Mouse (Mus musculus) heart, embryonic 12.5 days (tissue): Measurements from ENCODE around the gene Lrrc8d. TPM values are rescaled to one million over a fixed set of nuclear protein-coding genes. Genes with fewer than 3 reads are reported as not detected.
"Not testable (repeated sequence)": the region's sequence is repeated elsewhere in the genome, so short reads cannot be mapped to it uniquely, and the experiment has no call there.

ENCODE experiments used
- ATAC-seq: fragments of 200-750 bp; cut with Nextera tagmentation; 2 replicates; pipeline ENCODE4 v1.8.0; 2017; ENCODE audit warnings: moderate TSS enrichment, moderate library complexity; ENCODE audit not compliant: insufficient number of reproducible peaks, low FRiP score
- H3K27ac ChIP-seq: fragments of 300-500 bp; sonication (generic); 2 replicates; pipeline ENCODE4 v1.5.1; 2016; ENCODE audit warnings: mild to moderate bottlenecking, moderate library complexity; ENCODE audit not compliant: poor library complexity, severe bottlenecking
- H3K27me3 ChIP-seq: fragments of 300-500 bp; sonication (generic); replicated peaks from 2 replicates; pipeline ENCODE4 v1.6.1; 2016; ENCODE audit warnings: mild to moderate bottlenecking, moderate library complexity
- H3K36me3 ChIP-seq: fragments of 300-500 bp; sonication (generic); 2 replicates; pipeline ENCODE4 v1.6.1; 2016; ENCODE audit warnings: mild to moderate bottlenecking, moderate library complexity
- H3K4me1 ChIP-seq: fragments of 300-500 bp; sonication (generic); replicated peaks from 2 replicates; pipeline ENCODE4 v1.6.1; 2016; ENCODE audit warnings: mild to moderate bottlenecking
- H3K4me2 ChIP-seq: fragments of 300-500 bp; sonication (generic); 2 replicates; pipeline ENCODE4 v1.6.1; 2016; ENCODE audit warnings: mild to moderate bottlenecking, moderate library complexity
- H3K4me3 ChIP-seq: fragments of 300-500 bp; sonication (generic); 2 replicates; pipeline ENCODE4 v1.5.1; 2016; ENCODE audit warnings: mild to moderate bottlenecking
- H3K9ac ChIP-seq: fragments of 300-500 bp; sonication (generic); 2 replicates; pipeline ENCODE4 v1.6.1; 2016; ENCODE audit warnings: mild to moderate bottlenecking, moderate library complexity
- H3K9me3 ChIP-seq: fragments of 300-500 bp; sonication (generic); replicated peaks from 2 replicates; pipeline ENCODE4 v1.6.1; 2016; ENCODE audit warnings: mild to moderate bottlenecking, moderate library complexity
- WGBS: fragments of 180-500 bp; shearing (Covaris S2); methylation state at CpG from one replicate; pipeline ENCODE4 v1.1.7; 2016; 5-methylcytosine and 5-hydroxymethylcytosine counted together
- polyA plus RNA-seq: library from polyadenylated mRNA; unstranded; fragments of >200 nt; fragmentation: Nextera tagmentation; extraction: Ambion mirVana; gene quantifications from 2 replicates; pipeline ENCODE4 v1.2.1, GENCODE M21; 2016

Lrrc8d gene
- polyA plus RNA-seq, 1 experiment from 2014 or later: 10.7 TPM

DNA sequence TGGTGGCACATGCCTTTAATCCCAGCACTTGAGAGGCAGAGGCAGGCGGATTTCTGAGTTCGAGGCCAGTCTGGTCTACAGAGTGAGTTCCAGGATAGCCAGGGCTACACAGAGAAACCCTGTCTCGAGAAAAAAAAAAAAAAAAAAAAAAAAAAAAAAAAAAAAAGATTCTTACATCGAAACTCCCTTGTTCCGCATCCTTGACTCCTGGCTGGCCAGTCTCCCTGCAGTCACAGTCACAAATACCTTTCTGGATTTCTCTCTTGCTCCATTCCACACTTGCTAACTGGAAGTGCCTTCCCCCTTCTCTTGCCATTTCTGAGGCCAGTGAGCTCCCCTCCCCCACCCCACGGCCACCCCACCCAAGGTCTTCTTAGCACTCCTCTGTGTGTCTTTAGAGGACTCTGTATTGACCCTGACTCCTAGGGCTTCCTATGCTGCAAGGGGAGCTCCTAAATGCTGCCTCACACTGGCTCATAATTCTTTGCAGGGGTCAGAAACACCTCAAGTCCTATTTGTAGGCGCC is 13.9 kb upstream of the Lrrc8d start:
- not testable (repeated sequence) for H3K4me3 ChIP-seq, H3K9ac ChIP-seq, H3K4me2 ChIP-seq, H3K36me3 ChIP-seq, ATAC-seq, H3K27ac ChIP-seq, H3K9me3 ChIP-seq
- WGBS: 71% methylated on average over 7 of the region's 7 CpGs
- Histone ChIP-seq H3K27me3 (0 out of 2 replicates have a peak, but pooled peaks cover 11% of the 10 kb centered on the region), H3K4me1 (peaks cover 10% of the 10 kb centered on the region)

DNA sequence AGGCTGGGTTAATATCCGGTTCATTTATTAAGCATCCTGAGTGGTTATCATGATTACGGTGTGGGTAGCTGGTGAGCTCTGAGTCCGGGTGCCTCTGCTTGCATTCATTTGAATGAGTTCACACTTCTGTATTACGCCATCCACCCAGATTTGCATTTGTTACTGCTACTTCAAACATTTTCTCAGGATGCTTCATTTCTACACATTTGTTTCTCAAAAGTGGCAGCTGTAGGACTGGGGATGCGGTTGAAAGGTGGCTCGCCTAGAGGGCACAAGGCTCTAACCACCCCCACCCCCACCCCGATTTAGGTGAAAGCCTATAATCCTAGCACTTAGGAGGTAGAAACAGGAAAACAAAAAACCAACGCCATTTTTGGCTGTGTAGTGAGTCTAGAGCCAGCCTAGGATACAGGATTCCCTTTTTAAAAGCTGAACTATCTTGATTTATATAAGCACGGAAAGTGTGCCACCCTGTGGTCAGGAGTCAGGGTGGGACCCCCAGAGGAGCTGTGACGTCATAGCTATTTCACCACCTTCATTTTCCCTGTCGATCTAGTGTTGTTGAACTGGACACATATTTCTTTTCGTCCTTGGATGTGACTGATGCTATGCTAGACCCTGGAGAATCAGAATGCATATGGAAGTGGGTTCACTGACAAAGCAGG is 13.3 kb upstream of the Lrrc8d start:
- Histone ChIP-seq H3K36me3 (no peaks in the 10 kb centered on the region), H3K4me1 (peaks cover 14% of the 10 kb centered on the region), H3K27me3 (0 out of 2 replicates have a peak, but pooled peaks cover 11% of the 10 kb centered on the region), H3K9ac (no peak overlapping the region), H3K4me2 (no peak overlapping the region), H3K27ac (no peak overlapping the region), H3K9me3 (no peaks in the 10 kb centered on the region), H3K4me3 (no peak overlapping the region)
- no peak for ATAC-seq
- WGBS: 51% methylated on average over 12 of the region's 12 CpGs

DNA sequence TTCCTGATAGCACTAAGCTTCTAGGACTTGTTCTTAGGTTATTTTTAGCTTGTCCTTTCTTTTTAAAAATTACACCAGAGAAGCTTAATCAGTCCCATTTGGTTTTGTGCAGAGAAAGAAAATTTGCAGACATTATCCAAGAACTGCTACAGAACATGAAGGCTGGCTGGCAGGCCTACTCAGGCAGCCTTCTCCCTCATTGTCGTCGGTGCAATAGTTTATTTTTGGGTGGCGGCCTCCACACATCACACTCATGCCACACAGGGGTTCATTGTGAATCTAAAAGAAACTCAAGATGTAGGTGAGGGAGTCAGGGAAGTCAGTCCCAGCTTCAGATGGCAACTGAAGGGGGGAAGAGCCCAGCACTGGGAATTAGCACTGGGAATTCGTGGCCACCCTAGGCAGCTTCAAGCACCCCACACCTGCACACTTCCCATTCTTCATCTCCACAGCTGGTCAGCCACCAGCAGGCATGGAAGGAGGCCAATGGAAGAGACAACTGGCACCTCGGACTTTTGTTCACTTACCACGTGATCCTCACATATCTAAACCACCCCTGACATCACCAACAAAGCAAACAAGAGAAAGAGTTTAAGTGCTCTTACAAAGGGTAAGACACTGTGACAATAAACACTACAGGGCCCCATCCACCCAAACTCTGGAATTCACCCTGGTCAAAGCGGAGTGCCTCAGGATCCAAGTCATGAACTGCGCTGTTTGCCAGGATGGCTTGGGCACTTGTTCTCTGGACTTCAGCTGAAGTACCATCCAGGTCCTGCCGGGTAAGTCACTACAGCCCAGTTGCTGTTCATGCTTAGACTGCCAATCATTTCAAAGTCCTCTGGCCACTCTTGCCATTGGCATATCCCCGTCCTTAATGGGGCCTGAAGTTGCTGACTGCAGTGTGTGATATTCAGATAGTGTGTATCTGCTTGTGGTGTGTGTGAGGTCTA is 9.0 kb upstream of the Lrrc8d start:
- H3K27ac ChIP-seq: no peak overlapping the region
- H3K4me1 ChIP-seq: peaks cover 18% of the 10 kb centered on the region
- H3K4me2 ChIP-seq: no peak overlapping the region
- H3K9ac ChIP-seq: no peak overlapping the region
- H3K36me3 ChIP-seq: no peaks in the 10 kb centered on the region
- no peak overlapping the region for H3K4me3 ChIP-seq
- 63% methylated on average over 10 of the region's 10 CpGs for WGBS
- no peak for ATAC-seq
- H3K9me3 ChIP-seq: no peaks in the 10 kb centered on the region
- 0 out of 2 replicates have a peak, but pooled peaks cover 14% of the 10 kb centered on the region for H3K27me3 ChIP-seq

DNA sequence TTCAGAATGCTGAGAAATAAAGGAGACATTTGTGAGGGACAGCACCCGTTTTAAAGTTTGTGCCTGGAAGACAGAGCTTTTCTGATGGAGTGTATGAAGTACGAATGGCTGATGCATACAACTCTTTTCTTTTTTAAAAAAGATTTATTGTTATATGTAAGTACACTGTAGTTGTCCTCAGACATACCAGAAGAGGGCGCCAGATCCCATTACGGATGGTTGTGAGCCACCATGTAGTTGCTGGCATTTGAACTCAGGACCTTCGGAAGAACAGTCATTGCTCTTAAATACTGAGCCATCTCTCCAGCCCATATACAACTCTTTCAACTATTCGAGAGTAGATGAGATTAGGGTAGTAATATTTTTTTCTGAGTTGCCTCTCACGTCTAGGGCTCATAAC is 8.1 kb upstream of the Lrrc8d start:
- Histone ChIP-seq H3K4me2 (no peak overlapping the region), H3K4me1 (peaks cover 18% of the 10 kb centered on the region), H3K36me3 (no peaks in the 10 kb centered on the region), H3K27me3 (0 out of 2 replicates have a peak, but pooled peaks cover 14% of the 10 kb centered on the region), H3K9me3 (no peaks in the 10 kb centered on the region), H3K4me3 (no peak overlapping the region), H3K27ac (no peak overlapping the region), H3K9ac (no peak overlapping the region)
- ATAC-seq: no peak
- WGBS: 80% methylated on average over 7 of the region's 7 CpGs

DNA sequence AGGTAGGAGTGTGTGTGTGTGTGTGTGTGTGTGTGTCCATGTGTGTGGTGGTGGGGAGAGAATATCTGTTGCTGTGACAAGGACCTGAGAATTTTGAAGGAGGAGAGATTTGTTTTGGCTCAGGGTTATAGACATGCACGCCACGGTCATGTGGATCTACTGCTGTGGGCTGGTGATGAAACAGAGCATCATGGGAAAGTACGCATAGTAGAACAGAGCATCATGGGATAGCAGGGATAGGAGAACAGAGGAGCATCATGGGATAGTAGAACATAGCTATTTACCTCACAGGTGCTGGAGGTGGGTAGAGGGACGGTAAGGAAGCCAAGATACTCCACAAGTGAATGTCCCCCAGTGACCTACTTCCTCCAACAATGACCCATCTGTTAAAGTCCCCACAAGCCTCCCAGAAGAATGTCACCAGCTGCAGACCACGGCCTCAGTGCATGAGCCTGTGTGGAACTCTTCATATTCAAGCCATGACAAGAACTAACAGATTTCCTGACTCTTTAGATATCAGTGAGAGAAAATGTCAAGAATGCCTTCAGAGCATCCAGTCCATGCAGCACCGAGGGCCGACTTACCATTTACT is 5.3 kb upstream of the Lrrc8d start:
- H3K4me3 ChIP-seq: no peak overlapping the region
- peaks cover 22% of the 10 kb centered on the region for H3K4me1 ChIP-seq
- ATAC-seq: no peak
- no peak overlapping the region for H3K9ac ChIP-seq
- no peaks in the 10 kb centered on the region for H3K36me3 ChIP-seq
- WGBS: 56% methylated on average over 7 of the region's 7 CpGs
- H3K4me2 ChIP-seq: no peak overlapping the region
- H3K27me3 ChIP-seq: peaks cover 23% of the 10 kb centered on the region
- no peaks in the 10 kb centered on the region for H3K9me3 ChIP-seq
- no peak overlapping the region for H3K27ac ChIP-seq

DNA sequence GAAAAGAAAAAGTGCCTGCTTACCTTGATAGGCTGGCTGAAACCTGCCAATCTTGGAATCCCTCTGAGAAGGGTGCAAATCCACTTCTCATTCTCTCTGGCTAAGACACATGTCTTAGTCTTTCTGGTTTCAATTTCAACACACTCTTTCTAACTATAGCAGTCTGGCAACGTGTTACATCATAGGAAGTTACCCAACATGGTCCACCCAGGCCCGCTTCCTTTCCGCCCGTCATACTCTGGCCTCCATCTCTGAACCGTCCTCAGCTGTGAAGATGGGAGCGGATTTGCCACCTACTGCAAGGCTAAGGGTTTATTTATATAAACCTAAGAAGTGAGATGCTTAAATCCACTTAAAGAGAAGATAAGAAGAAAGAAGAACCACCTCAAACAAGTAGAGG is 3.7 kb upstream of the Lrrc8d start:
- ATAC-seq: no peak
- Histone ChIP-seq H3K36me3 (no peaks in the 10 kb centered on the region), H3K27me3 (peaks cover 19% of the 10 kb centered on the region), H3K9me3 (no peaks in the 10 kb centered on the region), H3K27ac (no peak overlapping the region), H3K4me1 (peaks cover 13% of the 10 kb centered on the region), H3K4me2 (no peak overlapping the region), H3K9ac (no peak overlapping the region), H3K4me3 (no peak overlapping the region)
- WGBS: 60% methylated on average over 6 of the region's 6 CpGs

DNA sequence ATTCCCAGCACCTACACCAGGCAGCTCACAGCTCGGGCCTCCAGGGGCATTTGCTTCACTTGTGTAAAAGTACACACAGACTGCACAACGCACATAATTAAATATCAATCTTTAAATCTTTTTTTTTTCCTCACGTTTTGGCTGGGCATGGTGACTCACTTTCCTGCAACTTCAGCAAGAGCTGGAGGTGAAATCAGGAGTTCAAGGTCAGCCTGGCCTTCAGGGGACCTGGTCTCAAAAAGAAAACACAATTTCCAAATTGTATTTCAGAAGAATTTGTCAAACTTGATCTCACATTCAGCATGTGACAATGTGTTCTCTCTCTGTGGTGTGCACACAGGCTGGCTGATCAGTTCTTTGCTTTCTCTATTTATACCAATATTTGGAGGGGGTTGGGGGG is 1.9 kb upstream of the Lrrc8d start:
- Histone ChIP-seq H3K27me3 (peaks cover 29% of the 10 kb centered on the region), H3K4me1 (peaks cover 11% of the 10 kb centered on the region), H3K4me2 (no peak overlapping the region), H3K9ac (no peak overlapping the region), H3K27ac (no peak overlapping the region), H3K9me3 (no peaks in the 10 kb centered on the region), H3K36me3 (no peaks in the 10 kb centered on the region), H3K4me3 (no peak overlapping the region)
- WGBS: 83% methylated on average over 3 of the region's 3 CpGs
- no peak for ATAC-seq

DNA sequence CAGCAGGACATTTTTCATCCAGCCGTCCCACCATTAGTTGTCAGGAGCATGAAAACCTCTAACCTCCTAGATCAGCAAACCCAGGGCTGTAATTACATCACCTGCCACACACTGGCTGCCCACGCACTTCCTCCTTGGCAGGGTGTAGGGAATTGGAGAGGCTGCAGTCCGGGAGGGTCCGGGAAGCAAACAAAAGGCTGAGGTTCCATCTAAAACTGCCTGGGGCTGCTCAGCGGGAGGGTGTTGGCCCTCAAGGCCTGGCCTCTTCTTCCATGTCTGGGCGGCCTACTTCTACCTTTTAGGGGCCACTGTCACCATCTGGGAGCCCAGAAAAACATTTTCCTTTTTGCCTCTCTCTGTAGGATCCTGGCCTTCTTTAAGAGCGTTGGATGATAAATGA is 1.1 kb upstream of the Lrrc8d start:
- H3K4me2 ChIP-seq: peak overlapping the region; percentile 95; the same call in 1 of the 2 replicates
- H3K36me3 ChIP-seq: no peaks in the 10 kb centered on the region
- H3K4me1 ChIP-seq: peaks cover 11% of the 10 kb centered on the region
- no peaks in the 10 kb centered on the region for H3K9me3 ChIP-seq
- peaks cover 37% of the 10 kb centered on the region for H3K27me3 ChIP-seq
- WGBS: 24% methylated on average over 7 of the region's 7 CpGs
- no peak overlapping the region for H3K27ac ChIP-seq
- ATAC-seq: no peak
- H3K9ac ChIP-seq: no peak overlapping the region
- no peak overlapping the region for H3K4me3 ChIP-seq

DNA sequence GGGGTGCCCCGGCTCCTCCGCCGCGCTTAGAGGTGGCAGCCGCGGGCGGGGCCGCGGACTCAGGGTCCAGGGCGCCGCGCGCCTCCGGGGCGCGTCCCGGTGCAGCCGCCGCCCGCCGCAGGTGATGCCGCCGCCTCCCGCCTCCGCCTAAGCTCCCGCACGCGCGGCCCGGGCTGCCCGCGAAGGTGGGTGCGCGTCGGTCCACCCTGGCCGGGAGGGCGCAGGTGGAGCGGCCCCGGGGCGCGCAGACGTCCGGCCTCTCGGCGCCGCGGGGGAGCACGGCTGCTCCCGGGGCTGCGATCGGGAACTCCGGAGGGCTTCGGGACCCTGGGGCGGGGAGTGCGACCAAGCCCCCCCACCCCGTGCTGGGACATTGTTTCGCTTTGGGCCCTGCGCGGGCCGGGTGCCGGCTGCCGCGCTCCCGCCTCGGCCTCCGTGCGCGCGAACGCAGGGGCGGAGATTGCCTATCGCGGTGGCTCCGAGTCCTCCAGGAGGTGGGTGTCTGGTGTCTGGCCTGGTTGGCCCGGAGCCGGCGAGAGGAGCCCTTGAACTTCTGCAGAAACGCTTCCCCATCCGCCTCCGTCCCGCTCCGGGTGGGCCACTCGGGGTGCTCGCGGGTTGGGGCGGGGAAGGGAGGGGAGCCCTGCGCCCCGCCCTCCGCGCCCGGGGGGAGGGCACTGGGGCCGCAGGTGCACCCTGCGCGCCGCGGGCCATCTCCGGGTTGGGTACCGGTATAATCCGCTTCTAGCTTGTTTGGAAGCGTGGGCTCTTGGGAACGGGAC is 492 bp downstream of the Lrrc8d start:
- Histone ChIP-seq H3K9ac (peak overlapping the region; percentile 95), H3K4me1 (peaks cover 17% of the 10 kb centered on the region), H3K9me3 (no peaks in the 10 kb centered on the region), H3K36me3 (no peaks in the 10 kb centered on the region), H3K4me2 (peak overlapping the region; percentile 95), H3K27me3 (peaks cover 43% of the 10 kb centered on the region), H3K4me3 (peak overlapping the region; percentile 91), H3K27ac (peak overlapping the region; percentile 54)
- peak; percentile 55 for ATAC-seq
- WGBS: 2% methylated on average over 100 of the region's 101 CpGs

DNA sequence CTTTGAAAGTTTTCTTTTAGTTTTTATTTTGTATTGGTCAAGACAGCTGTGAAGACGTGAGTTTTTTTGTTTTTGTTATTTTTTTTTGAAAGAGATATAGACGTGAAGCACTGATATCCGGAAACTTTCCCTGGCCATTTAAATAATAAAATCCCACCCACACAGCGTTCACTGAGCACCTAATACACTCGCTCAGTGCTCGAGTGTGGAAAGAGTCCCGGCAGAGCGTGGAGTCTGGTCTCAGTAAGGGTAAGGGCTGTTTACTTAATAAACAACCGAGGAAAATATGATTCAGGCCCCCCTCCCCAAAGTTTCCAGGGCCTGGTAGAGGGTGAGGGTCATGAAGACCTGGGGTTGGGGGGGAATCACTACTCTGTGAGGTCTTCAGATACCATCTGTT is 1.6 kb downstream of the Lrrc8d start:
- Histone ChIP-seq H3K27ac (no peak overlapping the region), H3K27me3 (peaks cover 50% of the 10 kb centered on the region), H3K4me3 (no peak overlapping the region), H3K9me3 (no peaks in the 10 kb centered on the region), H3K4me1 (peaks cover 17% of the 10 kb centered on the region), H3K4me2 (peak overlapping the region; percentile 95; the same call in 1 of the 2 replicates), H3K9ac (no peak overlapping the region), H3K36me3 (no peaks in the 10 kb centered on the region)
- ATAC-seq: no peak
- WGBS: 64% methylated on average over 9 of the region's 9 CpGs
